Mouse (Mus musculus): ENCODE measurements at regions not wholly inside any gene's neighbourhood (a gene's known extent, or its start where the extent isn't known, plus 50 kb on each side); places are given as distances from the start of the nearest gene placed in this dataset.

DNA sequence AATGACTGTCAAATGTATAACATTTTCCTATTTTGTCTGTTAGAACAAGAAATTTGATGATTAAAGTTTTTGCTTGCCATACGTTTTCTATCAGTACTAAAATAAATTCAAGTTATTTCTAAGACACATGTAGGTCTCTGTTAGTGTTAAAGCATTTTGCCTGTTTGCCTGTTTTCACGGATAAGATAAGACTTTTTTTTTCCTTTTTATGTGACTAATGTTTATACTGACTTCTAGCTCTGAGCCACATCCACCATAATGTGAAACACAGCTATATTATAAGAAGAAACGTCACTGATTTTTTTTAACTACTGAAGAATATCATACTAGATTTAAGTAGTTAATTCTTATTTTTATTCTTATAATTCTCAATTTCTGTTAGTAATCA, 1012.6 kb downstream of the Cdh8 start:
- H3K4me1 ChIP-seq (replicated peaks; ENCODE audit: control insufficient read depth, insufficient read depth, low read length): no peaks in the 10 kb centered on the region
- H3K27ac ChIP-seq (ENCODE audit: low read depth): no peak overlapping the region
- no peaks in the 10 kb centered on the region for H3K27me3 ChIP-seq (replicated peaks; ENCODE audit: control insufficient read depth, insufficient read depth, low read length)
- no peaks in the 10 kb centered on the region for H3K36me3 ChIP-seq (ENCODE audit: control insufficient read depth, insufficient read depth, low read length)
- DNase-seq (ENCODE audit: low spot score) (no peak), ATAC-seq (replicated peaks; ENCODE audit: low FRiP score, low TSS enrichment, low read depth) (no peak)
- no peak overlapping the region for H3K4me2 ChIP-seq (ENCODE audit: low read length)
- H3K4me3 ChIP-seq (ENCODE audit: low read depth, low read length): no peak overlapping the region
- WGBS: 57% methylated on average over 3 of the region's 3 CpGs
- H3K9me3 ChIP-seq (ENCODE audit: control insufficient read depth, low read length): no peaks in the 10 kb centered on the region
- H3K9ac ChIP-seq (ENCODE audit: low read length): no peak overlapping the region

DNA sequence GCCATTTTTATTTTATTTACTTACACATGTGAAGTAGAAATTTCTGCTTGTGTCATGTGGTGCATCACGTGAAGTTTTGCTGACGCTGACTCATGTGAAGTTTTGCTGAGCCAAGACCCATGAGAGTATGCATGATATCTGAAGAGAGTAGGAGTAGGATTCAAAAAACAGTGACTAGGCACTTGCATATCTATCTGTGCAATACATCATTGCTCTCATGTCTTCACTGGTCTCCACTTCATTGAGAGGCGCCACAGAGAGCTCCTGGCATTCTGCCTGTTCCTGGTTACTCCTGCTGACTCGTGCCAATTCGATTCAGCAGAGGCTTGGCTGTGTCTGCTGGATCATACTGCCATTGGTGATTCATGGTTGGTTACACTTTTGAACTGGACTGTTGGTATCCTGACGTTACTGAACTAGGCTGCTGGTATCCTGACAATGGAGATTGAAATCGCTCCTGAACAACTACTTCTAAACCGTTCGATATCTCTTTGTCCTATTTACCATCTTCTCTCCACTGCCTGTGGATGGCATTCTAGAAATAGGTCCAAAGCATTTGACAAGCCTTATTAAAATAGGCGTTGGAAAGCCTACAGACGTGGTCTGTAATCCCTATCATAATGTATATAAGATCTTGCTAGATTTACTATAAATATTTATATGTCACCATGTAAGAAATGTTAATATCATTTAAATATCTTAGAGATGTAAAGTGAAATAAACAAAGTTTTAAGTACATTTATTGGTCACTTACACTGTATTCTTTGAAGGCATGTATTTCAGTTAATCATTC, 1013.2 kb downstream of the Cdh8 start:
- H3K4me3 ChIP-seq (ENCODE audit: low read depth, low read length): no peak overlapping the region
- H3K4me2 ChIP-seq (ENCODE audit: low read length): no peak overlapping the region
- H3K27me3 ChIP-seq (replicated peaks; ENCODE audit: control insufficient read depth, insufficient read depth, low read length): no peaks in the 10 kb centered on the region
- no peaks in the 10 kb centered on the region for H3K9me3 ChIP-seq (ENCODE audit: control insufficient read depth, low read length)
- no peak overlapping the region for H3K9ac ChIP-seq (ENCODE audit: low read length)
- 72% methylated on average over 11 of the region's 11 CpGs for WGBS
- no peaks in the 10 kb centered on the region for H3K4me1 ChIP-seq (replicated peaks; ENCODE audit: control insufficient read depth, insufficient read depth, low read length)
- DNase-seq (ENCODE audit: low spot score): no peak
- ATAC-seq (replicated peaks; ENCODE audit: low FRiP score, low TSS enrichment, low read depth): 0 out of 2 replicates have a peak, but pooled peaks have one; percentile 40
- H3K27ac ChIP-seq (ENCODE audit: low read depth): no peak overlapping the region
- no peaks in the 10 kb centered on the region for H3K36me3 ChIP-seq (ENCODE audit: control insufficient read depth, insufficient read depth, low read length)

DNA sequence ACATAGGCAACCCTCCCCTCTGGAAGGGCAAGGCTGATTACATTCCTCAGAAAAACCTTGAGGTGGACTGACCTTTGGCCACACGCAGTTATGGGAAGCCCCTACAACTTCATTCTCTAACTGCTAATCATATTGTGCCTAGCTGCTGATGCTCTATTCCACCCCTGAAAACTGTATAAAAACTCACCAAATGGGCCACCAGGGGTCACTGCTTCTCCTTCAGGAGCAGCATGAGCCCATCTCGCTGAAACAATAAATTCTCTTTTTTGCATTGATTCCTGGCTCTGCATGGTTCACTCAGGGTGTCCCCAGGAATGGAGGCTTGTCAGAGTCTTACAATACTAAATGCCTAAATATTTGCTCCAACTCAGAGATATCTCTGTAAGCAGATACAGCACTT, 1034.5 kb downstream of the Cdh8 start:
- ATAC-seq (replicated peaks; ENCODE audit: low FRiP score, low TSS enrichment, low read depth) (no peak), DNase-seq (ENCODE audit: low spot score) (no peak)
- Histone ChIP-seq H3K9me3 (ENCODE audit: control insufficient read depth, low read length) (no peaks in the 10 kb centered on the region), H3K4me2 (ENCODE audit: low read length) (no peak overlapping the region), H3K4me3 (ENCODE audit: low read depth, low read length) (no peak overlapping the region), H3K4me1 (replicated peaks; ENCODE audit: control insufficient read depth, insufficient read depth, low read length) (no peaks in the 10 kb centered on the region), H3K9ac (ENCODE audit: low read length) (no peak overlapping the region), H3K27ac (ENCODE audit: low read depth) (no peak overlapping the region), H3K36me3 (ENCODE audit: control insufficient read depth, insufficient read depth, low read length) (no peaks in the 10 kb centered on the region), H3K27me3 (replicated peaks; ENCODE audit: control insufficient read depth, insufficient read depth, low read length) (no peaks in the 10 kb centered on the region)
- WGBS: 90% methylated on average over 2 of the region's 2 CpGs

DNA sequence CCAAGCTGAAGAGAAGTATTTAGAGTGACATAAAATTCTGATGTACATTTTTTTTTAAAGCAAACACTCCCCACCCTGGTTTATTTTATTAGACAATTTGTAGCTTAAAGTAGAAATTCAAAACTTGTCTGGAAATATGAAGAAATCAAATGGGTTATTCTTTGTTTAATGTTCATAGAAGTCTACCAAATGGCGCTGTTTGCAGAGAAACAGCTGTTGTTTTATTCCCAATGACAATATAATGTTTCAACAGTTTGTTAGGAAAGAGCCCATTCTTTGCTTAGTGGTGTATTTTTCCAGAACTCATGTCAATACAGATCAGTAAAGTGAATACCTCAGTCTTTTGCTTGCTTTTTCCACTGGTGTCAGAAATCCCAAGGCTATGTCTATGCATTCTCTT, 1035.9 kb downstream of the Cdh8 start:
- H3K4me2 ChIP-seq (ENCODE audit: low read length): no peak overlapping the region
- H3K4me1 ChIP-seq (replicated peaks; ENCODE audit: control insufficient read depth, insufficient read depth, low read length): no peaks in the 10 kb centered on the region
- DNase-seq (ENCODE audit: low spot score): no peak
- no peak overlapping the region for H3K27ac ChIP-seq (ENCODE audit: low read depth)
- H3K27me3 ChIP-seq (replicated peaks; ENCODE audit: control insufficient read depth, insufficient read depth, low read length): no peaks in the 10 kb centered on the region
- no peak for ATAC-seq (replicated peaks; ENCODE audit: low FRiP score, low TSS enrichment, low read depth)
- no peak overlapping the region for H3K4me3 ChIP-seq (ENCODE audit: low read depth, low read length)
- 79% methylated on average over 1 of the region's 1 CpGs for WGBS
- H3K9ac ChIP-seq (ENCODE audit: low read length): no peak overlapping the region
- H3K9me3 ChIP-seq (ENCODE audit: control insufficient read depth, low read length): no peaks in the 10 kb centered on the region
- no peaks in the 10 kb centered on the region for H3K36me3 ChIP-seq (ENCODE audit: control insufficient read depth, insufficient read depth, low read length)

DNA sequence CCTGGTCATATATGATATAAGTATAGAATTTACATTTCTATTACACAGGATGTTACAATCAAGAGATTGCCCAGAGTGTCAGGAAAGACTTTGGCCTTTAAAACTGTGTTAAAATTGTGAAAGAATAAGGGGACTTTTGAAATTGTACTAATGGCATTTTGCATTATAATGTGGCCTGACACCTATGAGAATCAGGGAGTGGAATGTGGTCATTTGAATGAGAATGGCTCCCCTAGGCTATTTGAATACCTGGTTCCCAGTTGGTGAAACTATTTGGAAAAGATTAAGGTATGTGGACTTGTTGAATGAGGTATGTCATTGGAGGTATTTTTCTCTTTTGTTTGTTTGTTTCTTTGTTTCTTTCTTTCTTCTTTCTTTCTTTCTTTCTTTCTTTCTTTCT, 1038.5 kb downstream of the Cdh8 start:
- no peak overlapping the region for H3K4me3 ChIP-seq (ENCODE audit: low read depth, low read length)
- H3K36me3 ChIP-seq (ENCODE audit: control insufficient read depth, insufficient read depth, low read length): no peaks in the 10 kb centered on the region
- H3K4me1 ChIP-seq (replicated peaks; ENCODE audit: control insufficient read depth, insufficient read depth, low read length): no peaks in the 10 kb centered on the region
- H3K9ac ChIP-seq (ENCODE audit: low read length): no peak overlapping the region
- DNase-seq (ENCODE audit: low spot score) (no peak), ATAC-seq (replicated peaks; ENCODE audit: low FRiP score, low TSS enrichment, low read depth) (no peak)
- no peak overlapping the region for H3K4me2 ChIP-seq (ENCODE audit: low read length)
- H3K9me3 ChIP-seq (ENCODE audit: control insufficient read depth, low read length): no peaks in the 10 kb centered on the region
- no peak overlapping the region for H3K27ac ChIP-seq (ENCODE audit: low read depth)
- no peaks in the 10 kb centered on the region for H3K27me3 ChIP-seq (replicated peaks; ENCODE audit: control insufficient read depth, insufficient read depth, low read length)

DNA sequence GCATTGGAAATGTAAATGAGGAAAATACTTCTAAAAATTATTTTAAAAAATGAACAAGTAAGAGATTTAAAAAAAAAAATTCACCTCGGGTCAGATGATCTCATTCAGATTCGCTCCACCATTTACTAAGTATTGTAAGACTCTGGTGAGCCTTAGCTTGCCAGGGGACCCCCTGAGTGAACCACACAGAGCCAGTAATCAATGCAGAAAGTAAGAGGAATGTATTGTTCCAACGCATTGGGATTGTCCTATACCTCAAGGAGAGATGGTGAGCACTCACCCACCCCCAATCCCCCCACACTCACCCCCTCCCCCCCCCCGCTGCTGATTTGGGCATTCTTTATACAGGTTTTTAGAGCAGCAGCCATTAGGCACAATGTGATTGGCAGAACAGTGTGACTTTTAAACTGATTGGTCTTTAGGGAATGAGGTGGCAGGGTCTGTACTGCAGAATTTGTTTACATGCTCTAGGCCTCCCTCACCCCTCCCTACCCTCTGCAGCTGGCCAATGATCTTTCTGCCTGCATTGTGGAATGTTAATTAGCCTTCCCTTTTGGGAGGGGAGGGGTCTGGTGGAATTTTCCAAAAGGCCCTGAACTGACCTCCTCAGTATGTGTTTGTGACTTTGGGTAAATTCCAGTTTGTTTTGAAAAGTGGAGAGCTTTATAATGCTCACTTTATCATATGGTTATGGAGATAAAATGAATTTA, 1043.4 kb downstream of the Cdh8 start:
- ATAC-seq (replicated peaks; ENCODE audit: low FRiP score, low TSS enrichment, low read depth) (no peak), DNase-seq (ENCODE audit: low spot score) (no peak)
- Histone ChIP-seq H3K9me3 (ENCODE audit: control insufficient read depth, low read length) (no peaks in the 10 kb centered on the region), H3K27me3 (replicated peaks; ENCODE audit: control insufficient read depth, insufficient read depth, low read length) (no peaks in the 10 kb centered on the region), H3K27ac (ENCODE audit: low read depth) (no peak overlapping the region), H3K4me3 (ENCODE audit: low read depth, low read length) (no peak overlapping the region), H3K4me1 (replicated peaks; ENCODE audit: control insufficient read depth, insufficient read depth, low read length) (no peaks in the 10 kb centered on the region), H3K36me3 (ENCODE audit: control insufficient read depth, insufficient read depth, low read length) (no peaks in the 10 kb centered on the region), H3K4me2 (ENCODE audit: low read length) (no peak overlapping the region), H3K9ac (ENCODE audit: low read length) (no peak overlapping the region)
- WGBS: 62% methylated on average over 3 of the region's 4 CpGs

DNA sequence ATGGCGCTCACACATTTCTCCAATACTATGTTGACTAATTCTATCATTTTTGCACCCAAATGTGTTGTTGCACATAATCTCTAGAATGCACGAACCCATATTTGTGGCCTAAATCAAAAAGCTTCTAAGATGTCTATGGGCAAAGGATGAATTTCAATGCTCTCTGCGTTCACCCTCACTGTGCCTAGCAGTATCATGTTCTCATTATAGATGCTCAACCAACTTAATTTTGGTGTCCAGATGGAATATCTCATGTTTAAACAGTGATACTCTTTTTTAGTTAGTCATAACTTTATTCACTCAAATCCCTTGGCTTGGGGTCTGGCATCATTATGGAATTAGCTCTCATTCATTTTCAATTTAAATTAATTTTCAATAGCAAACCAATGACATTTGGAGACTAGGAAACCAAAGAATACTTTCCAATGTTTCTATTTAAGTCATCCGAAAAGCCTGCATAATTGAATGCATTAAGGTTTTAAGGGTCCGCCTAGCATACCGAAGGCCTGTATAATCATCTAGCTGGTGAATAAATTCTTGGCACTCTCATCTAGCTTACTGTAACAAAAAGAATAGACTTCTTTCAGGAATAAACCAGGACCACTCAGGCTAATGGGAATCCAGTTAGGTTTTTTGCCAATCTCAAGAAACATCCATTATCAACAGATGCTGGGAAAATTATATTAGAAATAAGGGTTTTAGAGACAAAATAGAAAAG, 1050.7 kb downstream of the Cdh8 start:
- Histone ChIP-seq H3K4me2 (ENCODE audit: low read length) (no peak overlapping the region), H3K27me3 (replicated peaks; ENCODE audit: control insufficient read depth, insufficient read depth, low read length) (no peaks in the 10 kb centered on the region), H3K9me3 (ENCODE audit: control insufficient read depth, low read length) (no peaks in the 10 kb centered on the region), H3K27ac (ENCODE audit: low read depth) (no peak overlapping the region), H3K36me3 (ENCODE audit: control insufficient read depth, insufficient read depth, low read length) (no peaks in the 10 kb centered on the region), H3K9ac (ENCODE audit: low read length) (no peak overlapping the region), H3K4me1 (replicated peaks; ENCODE audit: control insufficient read depth, insufficient read depth, low read length) (no peaks in the 10 kb centered on the region), H3K4me3 (ENCODE audit: low read depth, low read length) (no peak overlapping the region)
- ATAC-seq (replicated peaks; ENCODE audit: low FRiP score, low TSS enrichment, low read depth): no peak
- DNase-seq (ENCODE audit: low spot score): no peak
- WGBS: 95% methylated on average over 6 of the region's 6 CpGs

DNA sequence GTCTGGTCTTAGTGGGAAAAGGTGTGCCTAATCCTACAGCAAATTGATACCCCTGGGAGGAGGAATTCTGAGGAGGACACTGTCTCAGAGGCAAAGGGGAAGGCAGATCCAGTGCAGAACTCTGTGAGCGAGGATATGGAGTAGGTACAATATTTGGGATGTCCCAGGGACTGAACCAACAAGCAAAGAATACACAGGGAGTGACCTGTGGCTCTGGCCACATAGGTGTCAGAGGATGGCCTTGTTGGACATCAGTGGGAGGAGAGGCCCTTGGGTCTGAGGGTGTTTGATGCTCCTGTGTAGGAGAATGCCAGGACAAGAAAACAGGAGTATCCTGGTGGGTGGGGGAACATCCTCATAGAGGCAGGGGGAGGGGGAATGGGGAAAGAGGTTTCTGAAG, 1079.0 kb downstream of the Cdh8 start:
- no peak for DNase-seq (ENCODE audit: low spot score)
- Histone ChIP-seq H3K9ac (ENCODE audit: low read length) (no peak overlapping the region), H3K27me3 (replicated peaks; ENCODE audit: control insufficient read depth, insufficient read depth, low read length) (no peaks in the 10 kb centered on the region), H3K27ac (ENCODE audit: low read depth) (no peak overlapping the region), H3K4me3 (ENCODE audit: low read depth, low read length) (no peak overlapping the region), H3K9me3 (ENCODE audit: control insufficient read depth, low read length) (no peaks in the 10 kb centered on the region), H3K36me3 (ENCODE audit: control insufficient read depth, insufficient read depth, low read length) (no peaks in the 10 kb centered on the region), H3K4me1 (replicated peaks; ENCODE audit: control insufficient read depth, insufficient read depth, low read length) (no peaks in the 10 kb centered on the region), H3K4me2 (ENCODE audit: low read length) (no peak overlapping the region)
- ATAC-seq (replicated peaks; ENCODE audit: low FRiP score, low TSS enrichment, low read depth): no peak
- 79% methylated on average over 1 of the region's 1 CpGs for WGBS

Data from intestine, embryonic 14.5 days (tissue).